Mouse (Mus musculus) thymus, adult 2 months (tissue): ENCODE results near the gene Gm20696.

Source experiments
- CTCF ChIP-seq: fragments of 200-500 bp; IDR thresholded peaks from 2 replicates; pipeline ENCODE4 v1.5.1; 2012; ENCODE audit warnings: mild to moderate bottlenecking, control low read depth, low read length, moderate library complexity, borderline replicate concordance; ENCODE audit not compliant: control insufficient read depth, poor library complexity, insufficient read depth; ENCODE audit errors: extremely low read depth
- POLR2A ChIP-seq: fragments of 200-500 bp; IDR thresholded peaks from 2 replicates; pipeline ENCODE4 v1.6.1; 2012; ENCODE audit warnings: mild to moderate bottlenecking, low read length, control low read depth, moderate library complexity; ENCODE audit not compliant: control insufficient read depth, poor library complexity, insufficient read depth; ENCODE audit errors: extremely low read depth

- TF ChIP-seq CTCF (no peak), POLR2A (no peak)
Measured at GRCm38 (mm10) chr6:99677325-99677724, 10.7 kb upstream of the Gm20696 start.
